Mouse (Mus musculus) Patski (cell line): Measurements from ENCODE around the gene F2. TPM values are rescaled to one million over a fixed set of nuclear protein-coding genes. Genes with fewer than 3 reads are reported as not detected.

Experiments used
- ATAC-seq: fragments of 100-300 bp; one replicate; pipeline ENCODE4 v1.8.0; 2021
- CTCF ChIA-PET: fragments of 350-600 bp; sonication (Branson Sonifier 250); formaldehyde crosslinking; loops from one replicate; lab custom pipeline; 2022; ENCODE audit warnings: inconsistent platforms; lab: Charles Lee
- POLR2A ChIA-PET: fragments of 350-600 bp; sonication (Branson Sonifier 250); formaldehyde crosslinking; loops from one replicate; lab custom pipeline; 2022; ENCODE audit warnings: antibody characterized with exemption, inconsistent platforms; lab: Charles Lee
- DNase-seq: peaks from one replicate; pipeline ENCODE4 v3.0.0-alpha.2; 2011; ENCODE audit warnings: low read depth, low spot score
- H3K27me3 ChIP-seq: fragments of 371-371 bp; one replicate; pipeline ENCODE4 v1.5.1; 2021
- CTCF ChIP-seq: fragments of 100-300 bp; IDR thresholded peaks from one replicate; pipeline ENCODE4 v1.5.1; 2021
- in situ Hi-C: fragments of 300-500 bp; cut with MboI; formaldehyde crosslinking; loops from 3 replicates; pipeline ENCODE4 v1.11.1; 2018; ENCODE audit warnings: low pct_unique_long_range_greater_than_20kb, mixed read lengths
- polyA plus RNA-seq: library from polyadenylated mRNA; unstranded; gene quantifications from one replicate; pipeline ENCODE4 v1.2.3, GENCODE M21; 2021

The F2 gene
- polyA plus RNA-seq, 1 experiment from 2014 or later: not detected

DNA sequence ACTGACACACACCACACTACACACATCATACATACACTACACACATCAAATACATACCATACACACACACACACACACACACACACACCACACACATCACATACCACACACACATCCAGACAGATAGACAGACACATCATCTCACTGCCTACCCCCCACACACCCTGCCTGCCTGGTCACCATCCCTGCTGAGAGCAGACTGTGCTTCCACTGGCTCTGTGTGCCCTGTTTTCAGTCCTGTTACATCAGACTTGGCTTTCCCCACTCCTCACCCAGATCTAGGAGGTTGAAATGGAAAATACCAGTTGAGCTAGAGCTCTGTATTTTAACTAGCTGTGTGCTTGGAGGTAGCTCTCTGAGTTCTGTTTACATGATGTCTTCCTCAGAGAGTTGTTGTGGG lies 28.6 kb upstream of the F2 start:
- H3K27me3 ChIP-seq: no peaks in the 10 kb centered on the region
- TF ChIP-seq CTCF: no peak
- CTCF ChIA-PET: no interaction called here
- POLR2A ChIA-PET: no interaction called here
- in situ Hi-C loops: no loop called here
- DNase-seq (no peak), ATAC-seq (no peak)

DNA sequence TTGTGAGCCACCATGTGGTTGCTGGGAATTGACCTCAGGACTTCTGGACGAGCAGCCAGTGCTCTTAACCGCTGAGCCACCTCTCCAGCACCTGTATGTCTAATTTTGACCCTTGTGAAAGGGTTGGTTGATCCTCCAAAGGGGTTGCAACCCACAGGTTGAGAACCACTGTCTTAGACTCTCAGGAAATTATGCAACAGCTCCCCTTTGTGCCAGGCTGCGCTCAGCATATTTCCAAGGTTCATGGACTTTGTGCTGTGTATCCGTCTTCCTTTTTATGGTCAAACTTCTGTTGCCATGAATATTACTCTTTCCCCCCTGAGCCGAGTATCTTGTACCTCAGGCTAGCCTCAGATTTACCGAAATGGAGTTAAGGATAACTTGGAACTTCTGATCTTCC lies 24.8 kb upstream of the F2 start:
- no peak for TF ChIP-seq CTCF
- DNase-seq (no peak), ATAC-seq (no peak)
- POLR2A ChIA-PET: no interaction called here
- in situ Hi-C loops: no loop called here
- no peaks in the 10 kb centered on the region for H3K27me3 ChIP-seq
- CTCF ChIA-PET: no interaction called here

DNA sequence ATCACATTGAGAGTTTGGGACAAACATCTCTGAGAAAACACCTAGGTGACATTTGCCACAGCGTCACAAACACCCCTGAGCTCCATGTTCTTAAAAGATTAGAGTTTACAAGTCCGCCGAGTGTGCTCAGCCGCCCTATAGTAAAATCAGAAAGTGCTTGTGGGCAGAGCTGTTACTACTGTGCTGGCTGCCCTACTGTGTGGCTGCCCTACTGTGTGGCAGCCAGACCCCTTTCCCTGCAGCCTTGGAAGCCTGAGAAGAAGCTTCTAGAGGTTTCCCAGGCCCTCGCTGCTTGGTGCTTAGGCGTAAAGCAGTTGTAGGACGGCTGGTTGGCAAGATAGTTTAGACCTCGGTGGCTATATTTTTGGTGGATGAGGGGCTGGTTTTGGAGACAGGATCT lies 23.4 kb upstream of the F2 start:
- in situ Hi-C loops: no loop called here
- ChIA-PET POLR2A (no interaction called here), CTCF (no interaction called here)
- no peak for ATAC-seq
- no peak for TF ChIP-seq CTCF
- H3K27me3 ChIP-seq: no peaks in the 10 kb centered on the region
- DNase-seq: no peak

DNA sequence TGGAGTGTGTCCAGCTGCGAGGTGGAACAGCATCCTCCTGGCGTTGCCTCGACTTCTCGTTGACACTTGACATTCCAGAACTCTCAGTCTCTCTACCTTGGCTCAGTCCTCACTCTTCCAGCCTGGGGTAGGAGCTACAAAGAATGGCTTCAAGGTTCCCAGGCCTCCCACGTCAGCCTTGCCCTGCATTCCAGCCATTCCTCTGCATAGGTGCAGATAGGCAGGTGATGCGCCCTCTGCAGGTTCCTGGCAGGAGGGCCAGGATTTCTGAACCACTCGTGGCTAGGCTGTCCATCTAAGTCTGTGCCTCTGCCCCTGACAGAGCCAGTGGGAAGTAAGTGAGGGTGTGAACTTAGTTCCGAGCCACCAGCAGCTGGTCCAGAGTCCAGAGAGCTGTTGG lies 20.6 kb upstream of the F2 start:
- ChIA-PET POLR2A (no interaction called here), CTCF (interaction anchor here (1.5 kb wide), 1 partner anchor 34 kb away, joined by 3 read pairs; no protein-coding TSS in a partner anchor)
- DNase-seq (no peak), ATAC-seq (no peak)
- in situ Hi-C loops: no loop called here
- no peaks in the 10 kb centered on the region for H3K27me3 ChIP-seq
- no peak for TF ChIP-seq CTCF

DNA sequence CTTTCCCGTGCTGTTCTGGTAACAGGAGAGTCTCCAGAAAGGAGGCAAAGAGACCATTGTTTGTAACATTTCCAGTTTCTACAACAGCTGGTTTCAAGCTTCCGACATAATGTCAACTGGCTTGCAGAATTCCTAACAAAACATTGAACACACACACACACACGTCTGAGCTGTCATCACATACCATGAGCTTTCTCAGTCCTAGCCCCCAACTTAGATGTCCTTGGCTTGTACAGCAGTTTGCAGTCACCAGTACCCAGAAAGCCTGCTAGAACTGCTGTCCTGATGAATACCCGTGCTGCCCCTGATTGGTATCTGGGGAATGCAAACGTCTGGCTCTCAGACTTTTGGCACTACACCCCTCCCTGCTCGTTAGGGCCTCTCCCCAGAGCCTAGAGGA lies 19.6 kb upstream of the F2 start:
- CTCF ChIA-PET: interaction anchor here (1.5 kb wide), 1 partner anchor 35 kb away, joined by 3 read pairs; no protein-coding TSS in a partner anchor
- H3K27me3 ChIP-seq: no peaks in the 10 kb centered on the region
- in situ Hi-C loops: no loop called here
- POLR2A ChIA-PET: no interaction called here
- no peak for TF ChIP-seq CTCF
- no peak for ATAC-seq
- no peak for DNase-seq

DNA sequence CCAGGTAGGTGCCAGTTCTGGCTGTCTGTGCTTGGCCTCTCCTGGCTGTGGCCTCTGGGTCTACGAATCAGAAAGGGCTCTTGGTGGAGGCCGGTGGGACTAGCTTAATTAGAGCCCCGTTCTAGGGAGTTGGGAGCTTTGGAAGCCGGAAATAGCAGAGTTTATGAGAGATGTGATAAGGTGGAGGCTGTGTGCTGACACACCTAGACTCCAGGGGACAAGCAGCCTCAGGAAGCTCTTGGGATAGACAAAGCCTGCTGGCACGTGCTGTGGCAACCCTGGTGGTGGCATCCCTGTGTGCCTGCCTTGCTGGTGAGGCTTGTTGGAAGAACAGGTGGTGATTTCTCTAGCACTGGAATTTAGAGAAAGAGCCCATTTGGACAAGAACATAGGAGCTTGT lies 19.2 kb upstream of the F2 start:
- ATAC-seq: no peak
- ChIA-PET POLR2A (no interaction called here), CTCF (interaction anchor here (1.5 kb wide), 1 partner anchor 35 kb away, joined by 3 read pairs; no protein-coding TSS in a partner anchor)
- no peaks in the 10 kb centered on the region for H3K27me3 ChIP-seq
- no peak for TF ChIP-seq CTCF
- in situ Hi-C loops: no loop called here
- no peak for DNase-seq

DNA sequence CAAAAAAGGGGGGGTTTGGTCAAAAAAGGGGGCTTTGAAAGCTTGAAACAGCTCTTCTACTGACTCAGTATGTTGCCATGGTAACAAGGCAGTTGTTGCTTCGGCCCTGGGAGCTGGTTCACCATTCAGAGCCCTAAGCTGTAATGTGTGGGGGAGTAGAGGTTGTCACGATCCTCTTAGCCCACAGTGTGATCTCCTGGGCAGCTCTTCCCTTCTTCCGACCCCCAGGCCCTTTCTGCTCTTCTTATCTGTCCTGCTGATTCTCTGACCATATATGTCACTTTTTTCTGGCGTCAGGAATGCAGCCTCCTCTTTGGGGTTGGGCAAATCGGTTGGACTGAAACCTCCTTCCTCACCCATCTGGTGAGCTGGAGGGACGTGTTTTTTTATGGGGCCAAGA lies 16.6 kb upstream of the F2 start:
- no peak for TF ChIP-seq CTCF
- DNase-seq (no peak), ATAC-seq (no peak)
- POLR2A ChIA-PET: interaction anchor here (0.6 to 1.2 kb wide), 2 partner anchors 10 to 17 kb away, joined by 3 read pairs; no protein-coding TSS in a partner anchor
- no peaks in the 10 kb centered on the region for H3K27me3 ChIP-seq
- in situ Hi-C loops: no loop called here
- CTCF ChIA-PET: interaction anchor here (1.5 kb wide), 1 partner anchor 21 kb away, joined by 5 read pairs; no protein-coding TSS in a partner anchor

DNA sequence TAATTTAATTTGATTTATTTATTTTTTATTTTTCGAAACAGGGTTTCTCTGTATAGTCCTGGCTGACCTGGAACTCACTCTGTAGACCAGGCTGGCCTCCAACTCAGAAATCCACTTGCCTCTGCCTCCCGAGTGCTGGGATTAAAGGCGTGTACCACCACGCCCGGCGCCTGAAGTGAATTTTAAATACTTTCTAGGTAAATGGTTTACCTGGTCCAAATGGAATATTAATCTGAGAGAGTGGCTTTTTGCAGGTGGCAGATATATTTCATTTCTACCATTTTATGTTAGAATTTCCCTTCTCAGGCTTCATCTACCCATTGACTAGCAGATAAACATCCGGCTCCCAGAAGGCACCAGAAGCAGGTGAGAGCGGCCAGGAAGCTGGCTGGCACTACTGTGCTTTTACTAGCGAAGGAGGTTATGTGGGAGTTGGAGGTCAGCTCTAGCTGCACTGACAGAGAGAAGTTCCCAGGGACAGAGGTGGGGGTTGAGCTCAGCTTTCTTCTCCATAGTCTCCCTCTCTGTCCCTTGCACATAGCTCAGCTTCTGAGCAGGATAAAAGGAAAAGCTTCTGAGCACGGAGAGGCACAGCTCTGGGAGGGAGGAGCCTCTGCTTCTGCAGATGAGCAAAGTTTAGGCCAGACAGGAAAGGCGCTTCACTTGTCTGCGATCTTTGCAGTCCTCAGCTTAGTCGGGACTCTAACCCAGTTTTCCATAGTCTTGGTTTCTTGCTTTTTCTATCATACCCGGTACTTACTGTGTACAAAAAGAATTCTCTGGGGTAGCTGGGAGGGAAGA lies 15.4 kb upstream of the F2 start:
- DNase-seq (no peak), ATAC-seq (no peak)
- in situ Hi-C loops: no loop called here
- no peaks in the 10 kb centered on the region for H3K27me3 ChIP-seq
- ChIA-PET POLR2A (interaction anchor here (1.2 kb wide), 1 partner anchor 18 kb away, joined by 3 read pairs; no protein-coding TSS in a partner anchor), CTCF (no interaction called here)
- TF ChIP-seq CTCF: no peak

DNA sequence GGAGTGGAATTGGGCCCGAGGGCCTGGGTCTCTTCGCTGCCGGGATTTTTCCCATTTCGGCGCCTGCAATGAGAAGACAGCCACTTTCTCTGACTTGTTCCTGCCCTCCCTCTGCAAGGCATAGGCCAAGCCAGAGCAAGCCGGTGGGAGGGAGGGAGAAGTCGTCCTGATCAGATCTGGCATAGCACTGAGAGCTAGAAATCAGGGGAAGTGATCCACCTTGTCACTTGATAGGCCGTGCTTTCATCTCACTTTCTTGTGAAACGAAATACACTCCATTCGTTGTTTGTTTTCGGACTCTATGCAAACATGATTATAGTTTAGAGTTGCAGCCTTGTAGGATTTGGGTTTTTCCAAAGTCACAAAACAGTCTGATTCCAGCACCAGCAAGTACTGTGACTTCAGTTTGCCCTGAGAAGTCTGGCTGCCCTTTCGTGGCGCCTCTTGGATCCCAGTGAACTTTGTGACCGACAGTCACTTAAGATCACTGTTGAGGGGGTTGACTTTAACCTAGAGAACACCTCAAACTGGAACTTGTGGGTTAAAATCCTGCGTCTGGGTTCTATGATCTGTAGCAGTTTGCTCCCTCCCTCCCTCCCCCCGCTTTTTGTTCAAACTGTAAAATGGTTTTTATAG lies 14.3 kb upstream of the F2 start:
- no peak for DNase-seq
- ChIA-PET CTCF (interaction anchor here (0.7 kb wide), 1 partner anchor 806 kb away, joined by 3 read pairs; no protein-coding TSS in a partner anchor), POLR2A (no interaction called here)
- peak; percentile 24 for ATAC-seq
- no peak for TF ChIP-seq CTCF
- H3K27me3 ChIP-seq: no peaks in the 10 kb centered on the region
- in situ Hi-C loops: no loop called here

DNA sequence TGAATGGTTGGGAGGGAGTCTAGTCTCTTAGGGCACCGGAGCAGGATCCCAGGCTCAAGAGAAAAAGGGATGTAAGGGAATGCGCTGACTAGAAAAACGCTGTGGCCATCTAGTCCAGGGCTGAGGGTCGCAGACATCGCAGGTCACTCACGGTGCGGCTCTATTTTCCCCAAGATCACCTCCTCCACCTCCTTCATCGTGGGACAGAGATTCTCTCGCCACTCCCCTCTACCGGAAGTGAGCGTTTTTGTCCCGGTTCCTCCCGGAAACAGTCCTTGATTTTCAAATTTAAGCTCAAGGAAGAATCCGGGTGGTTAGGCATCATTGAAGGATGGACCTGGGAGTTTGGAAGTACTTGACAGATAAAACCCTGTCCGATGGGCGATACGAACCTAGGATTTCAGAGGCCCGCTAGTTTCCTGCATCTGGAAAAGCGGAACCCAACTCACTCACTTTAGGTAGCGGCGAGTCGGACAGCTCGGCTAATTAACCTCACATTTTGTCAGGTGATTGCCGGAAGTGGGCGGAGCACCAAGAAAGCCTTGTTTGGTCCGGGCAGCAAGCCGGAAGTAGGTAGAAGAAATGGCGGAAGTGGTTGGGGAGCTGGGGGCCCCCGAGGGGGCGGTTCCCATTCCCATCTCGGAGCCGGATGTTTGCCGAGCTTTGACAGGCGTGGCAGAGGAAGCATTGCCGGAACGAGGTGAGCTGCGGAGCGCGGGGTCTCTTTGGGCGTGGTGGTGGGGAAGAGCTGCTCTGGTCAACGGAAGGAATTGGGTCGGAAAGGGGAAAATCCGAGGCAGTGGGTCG lies 13.5 kb upstream of the F2 start, which contains the start of the genes Zfp408 and Arhgap1:
Gene Zfp408, minus strand, starts transcription at position 239 of the 807 bp plus-strand sequence.
Gene Arhgap1, plus strand, starts transcription at position 308 of the 807 bp plus-strand sequence.
- no peak for TF ChIP-seq CTCF
- in situ Hi-C loops: no loop called here
- peak; percentile 95 for DNase-seq
- POLR2A ChIA-PET: interaction anchor here (1.0 kb wide), 1 partner anchor 12 kb away, joined by 3 read pairs; no protein-coding TSS in a partner anchor
- no peaks in the 10 kb centered on the region for H3K27me3 ChIP-seq
- ATAC-seq: peak; percentile 78
- CTCF ChIA-PET: interaction anchor here (0.7 kb wide), 1 partner anchor 805 kb away, joined by 3 read pairs; no protein-coding TSS in a partner anchor
